Mouse (Mus musculus) ES-E14 (cell line): Measurements from ENCODE around the gene Mpl. TPM values are rescaled to one million over a fixed set of nuclear protein-coding genes. Genes with fewer than 3 reads are reported as not detected.
A peak's percentile ranks its signal among the peaks of the same experiment; 100 is the strongest.

Source experiments
- DNase-seq: peaks from one replicate; pipeline ENCODE4 v3.0.0-alpha.2; 2013; ENCODE audit warnings: low read depth, low spot score
- H3K27ac ChIP-seq: 2 replicates; pipeline ENCODE4 v1.5.1; 2012; ENCODE audit warnings: low read depth, mild to moderate bottlenecking, low read length, moderate library complexity, mixed read lengths; ENCODE audit not compliant: poor library complexity, insufficient read depth, severe bottlenecking
- H3K36me3 ChIP-seq: 2 replicates; pipeline ENCODE4 v1.6.1; 2012; ENCODE audit warnings: mild to moderate bottlenecking, low read length, moderate library complexity, mixed read lengths; ENCODE audit not compliant: control insufficient read depth, poor library complexity, insufficient read depth, severe bottlenecking
- H3K4me1 ChIP-seq, 2 experiments: fragments of 150-350 bp in 1 of 2; sonication (generic) in 1 of 2; 2 replicates each; pipeline ENCODE4 v1.6.1; 2012; ENCODE audit warnings: low read length in 2 of 2, mild to moderate bottlenecking in 1 of 2, mixed read lengths in 1 of 2; ENCODE audit not compliant: control insufficient read depth in 2 of 2, insufficient read depth in 2 of 2, poor library complexity in 1 of 2
- H3K4me3 ChIP-seq, 2 experiments: fragments of 150-350 bp in 1 of 2; sonication (generic) in 1 of 2; 2 replicates each; pipeline ENCODE4 v1.5.1; 2012; ENCODE audit warnings: low read length in 2 of 2, low read depth in 1 of 2, mild to moderate bottlenecking in 1 of 2, mixed read lengths in 1 of 2; ENCODE audit not compliant: insufficient read depth in 1 of 2, poor library complexity in 1 of 2, severe bottlenecking in 1 of 2
- H3K9ac ChIP-seq: 2 replicates; pipeline ENCODE4 v1.6.1; 2012; ENCODE audit warnings: low read depth, mild to moderate bottlenecking, low read length, mixed read lengths; ENCODE audit not compliant: poor library complexity, insufficient read depth, severe bottlenecking
- H3K9me3 ChIP-seq: fragments of 150-350 bp; sonication (generic); 2 replicates; pipeline ENCODE4 v1.6.1; 2012; ENCODE audit warnings: low read depth, mild to moderate bottlenecking, low read length; ENCODE audit not compliant: control insufficient read depth, insufficient read depth
- CHD2 ChIP-seq: IDR thresholded peaks from 2 replicates; pipeline ENCODE4 v1.6.1; 2014; ENCODE audit warnings: mild to moderate bottlenecking, low read depth, low read length, inconsistent platforms
- HCFC1 ChIP-seq: IDR thresholded peaks from 2 replicates; pipeline ENCODE4 v1.6.1; 2012; ENCODE audit warnings: low read length, inconsistent platforms, borderline replicate concordance; ENCODE audit not compliant: insufficient read depth
- MAFK ChIP-seq: IDR thresholded peaks from 2 replicates; pipeline ENCODE4 v1.6.1; 2014; ENCODE audit warnings: mild to moderate bottlenecking, low read depth, low read length, inconsistent platforms; ENCODE audit not compliant: insufficient read depth
- ZC3H11A ChIP-seq: IDR thresholded peaks from 2 replicates; pipeline ENCODE4 v1.6.1; 2012; ENCODE audit warnings: low read depth, mild to moderate bottlenecking, inconsistent platforms, low read length, borderline replicate concordance
- ZNF384 ChIP-seq: IDR thresholded peaks from 2 replicates; pipeline ENCODE4 v1.6.1; 2012; ENCODE audit warnings: low read depth, low read length, inconsistent platforms
- in situ Hi-C, 2 experiments: fragments of 600-800 bp; cut with MboI; formaldehyde crosslinking; loops; one replicate each; pipeline ENCODE4 v1.15.1; 2025; ENCODE audit warnings: low sequenced_read_pairs in 2 of 2, inconsistent platforms in 1 of 2; ENCODE audit not compliant: unreplicated experiment in 2 of 2
- total RNA-seq: library from RNA; depleted of rRNA; stranded (reverse); fragments of 300-350 nt; gene quantifications from 2 replicates; pipeline ENCODE4 v1.2.3, GENCODE M21; 2012

Gene Mpl
- total RNA-seq, 1 experiment = not detected

- Histone ChIP-seq H3K9ac (0 out of 2 replicates have a peak overlapping the region, but pooled peaks have one; percentile 33), H3K4me1 (peaks cover 0 to 5% of the 10 kb centered on the region in 2 experiments; a peak in 1 of 4 replicates), H3K36me3 (no peaks in the 10 kb centered on the region), H3K9me3 (no peaks in the 10 kb centered on the region), H3K27ac (no peak overlapping the region), H3K4me3 (no peak overlapping the region)
- in situ Hi-C loops = no loop called here
- no peak for TF ChIP-seq ZC3H11A
- no peak for TF ChIP-seq HCFC1
- no peak for TF ChIP-seq ZNF384
- TF ChIP-seq MAFK = no peak
- no peak for TF ChIP-seq CHD2
- DNase-seq = no peak
Observed at GRCm38 (mm10) chr4:118465697-118466163, 8.4 kb upstream of the Mpl start.

DNA sequence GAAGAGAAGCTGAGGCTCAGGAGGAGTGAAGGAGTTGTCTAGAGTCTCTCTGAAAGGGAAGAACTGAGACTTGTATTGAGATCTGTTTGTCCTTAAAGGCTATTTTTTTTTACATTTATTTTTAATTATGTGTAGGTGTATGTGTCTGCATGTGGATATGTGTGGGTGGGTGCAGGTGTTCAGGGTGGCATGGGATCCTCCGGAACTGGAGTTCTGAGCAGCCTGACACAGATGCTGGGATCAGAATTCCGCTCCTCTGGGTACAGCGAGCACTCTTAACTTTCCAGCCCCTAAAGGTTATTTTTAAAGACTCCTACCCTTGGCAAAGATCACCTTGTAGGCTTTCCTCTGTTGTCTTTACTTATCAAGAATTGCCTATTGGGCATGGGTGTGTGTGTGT is 7.6 kb upstream of the Mpl start:
- H3K36me3 ChIP-seq = no peaks in the 10 kb centered on the region
- peaks cover 0 to 5% of the 10 kb centered on the region in 2 experiments; a peak in 1 of 4 replicates for H3K4me1 ChIP-seq
- no peak for DNase-seq
- H3K9ac ChIP-seq = no peak overlapping the region
- no peak overlapping the region for H3K4me3 ChIP-seq
- no peak overlapping the region for H3K27ac ChIP-seq
- in situ Hi-C loops = no loop called here
- TF ChIP-seq ZC3H11A = no peak
- no peak for TF ChIP-seq CHD2
- TF ChIP-seq HCFC1 = no peak
- TF ChIP-seq ZNF384 = no peak
- TF ChIP-seq MAFK = no peak
- no peaks in the 10 kb centered on the region for H3K9me3 ChIP-seq

DNA sequence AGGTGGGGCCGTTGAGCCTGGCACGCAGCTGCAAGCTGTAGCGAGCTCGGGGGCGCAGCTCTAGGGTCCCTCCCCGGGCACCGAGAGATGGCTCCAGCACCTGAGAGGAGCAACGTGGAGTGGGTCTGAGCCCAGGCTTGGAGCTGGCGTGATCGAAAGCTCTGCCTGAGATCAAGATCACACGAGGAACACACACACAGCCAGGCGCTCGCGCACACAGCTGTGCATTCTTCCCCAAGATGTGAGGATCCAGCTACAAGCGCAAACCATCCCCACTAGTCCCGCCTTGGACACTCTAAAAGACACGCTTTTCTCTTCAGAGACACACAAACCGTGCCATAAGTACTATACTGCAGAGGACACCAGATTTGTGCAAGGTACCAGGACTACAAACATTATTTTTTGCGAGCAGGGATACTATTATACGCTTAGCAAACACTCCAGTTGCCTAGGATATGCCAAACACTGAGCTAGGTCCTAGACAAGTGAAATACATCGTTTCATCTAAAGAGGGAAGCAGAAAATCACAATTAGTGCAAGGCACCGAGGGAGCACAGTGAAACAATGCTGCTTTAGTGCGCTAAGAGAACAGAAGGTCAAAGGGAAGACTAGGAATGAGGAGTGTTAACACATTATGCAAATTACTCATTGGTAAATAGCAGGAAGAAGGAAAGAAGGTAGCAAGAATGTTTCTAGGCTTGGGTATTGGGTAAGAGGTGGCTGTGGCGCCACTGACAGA is 10.7 kb downstream of the Mpl start:
- DNase-seq = no peak
- in situ Hi-C loops = no loop called here
- H3K36me3 ChIP-seq = no peaks in the 10 kb centered on the region
- 0 out of 2 replicates have a peak overlapping the region, but pooled peaks have one; percentile 17 for H3K9ac ChIP-seq
- no peak overlapping the region for H3K27ac ChIP-seq
- peaks cover 0 to 12% of the 10 kb centered on the region in 2 experiments; a peak in 3 of 4 replicates for H3K4me1 ChIP-seq
- no peaks in the 10 kb centered on the region for H3K9me3 ChIP-seq
- no peak for TF ChIP-seq HCFC1
- TF ChIP-seq ZC3H11A = no peak
- TF ChIP-seq CHD2 = no peak
- no peak for TF ChIP-seq ZNF384
- no peak for TF ChIP-seq MAFK
- H3K4me3 ChIP-seq = peak overlapping the region; percentile 55 to 57

- Histone ChIP-seq H3K9ac (0 out of 2 replicates have a peak overlapping the region, but pooled peaks have one; percentile 17), H3K36me3 (no peaks in the 10 kb centered on the region), H3K4me1 (peaks cover 0 to 12% of the 10 kb centered on the region in 2 experiments; a peak in 3 of 4 replicates), H3K9me3 (no peaks in the 10 kb centered on the region), H3K4me3 (peak overlapping the region; percentile 55 to 57), H3K27ac (no peak overlapping the region)
- in situ Hi-C loops = no loop called here
- no peak for DNase-seq
- no peak for TF ChIP-seq CHD2
- TF ChIP-seq HCFC1 = no peak
- TF ChIP-seq ZC3H11A = no peak
- no peak for TF ChIP-seq MAFK
- no peak for TF ChIP-seq ZNF384
Observed at GRCm38 (mm10) chr4:118445781-118446414, 11.4 kb downstream of the Mpl start.
